Mouse (Mus musculus) embryonic facial prominence, embryonic 13.5 days (tissue): ENCODE results near the gene Pttg1. TPM values are rescaled to one million over a fixed set of nuclear protein-coding genes. Genes with fewer than 3 reads are reported as not detected.

Experiments used
- ATAC-seq: fragments of 200-750 bp; cut with Nextera tagmentation; 2 replicates; pipeline ENCODE4 v1.8.0; 2017; ENCODE audit warnings: low read depth; ENCODE audit not compliant: insufficient number of reproducible peaks, insufficient read depth, low FRiP score, low TSS enrichment
- H3K27ac ChIP-seq: fragments of 300-500 bp; sonication (generic); 2 replicates; pipeline ENCODE4 v1.5.1; 2015; ENCODE audit warnings: moderate library complexity, mild to moderate bottlenecking, inconsistent platforms
- H3K27me3 ChIP-seq: fragments of 300-500 bp; sonication (generic); 2 replicates; pipeline ENCODE4 v1.6.1; 2015; ENCODE audit warnings: mild to moderate bottlenecking, inconsistent platforms
- H3K36me3 ChIP-seq: fragments of 300-500 bp; sonication (generic); 2 replicates; pipeline ENCODE4 v1.6.1; 2015; ENCODE audit warnings: mild to moderate bottlenecking, inconsistent platforms
- H3K4me1 ChIP-seq: fragments of 300-500 bp; sonication (generic); 2 replicates; pipeline ENCODE4 v1.6.1; 2015; ENCODE audit warnings: inconsistent platforms
- H3K4me2 ChIP-seq: fragments of 300-500 bp; sonication (generic); 2 replicates; pipeline ENCODE4 v1.6.1; 2015; ENCODE audit warnings: moderate library complexity, mild to moderate bottlenecking, inconsistent platforms
- H3K4me3 ChIP-seq: fragments of 300-500 bp; sonication (generic); 2 replicates; pipeline ENCODE4 v1.5.1; 2015; ENCODE audit warnings: mild to moderate bottlenecking, inconsistent platforms
- H3K9ac ChIP-seq: fragments of 300-500 bp; sonication (generic); 2 replicates; pipeline ENCODE4 v1.6.1; 2015; ENCODE audit warnings: mild to moderate bottlenecking, inconsistent platforms
- H3K9me3 ChIP-seq: fragments of 300-500 bp; sonication (generic); 2 replicates; pipeline ENCODE4 v1.6.1; 2016; ENCODE audit warnings: inconsistent platforms
- WGBS: fragments of 180-500 bp; shearing (Covaris S2); methylation state at CpG from one replicate; pipeline ENCODE4 v1.1.7; 2015; ENCODE audit warnings: mixed read lengths; 5-methylcytosine and 5-hydroxymethylcytosine counted together
- microRNA counts: library from miRNA; unstranded; fragments of <30 nt; microRNA quantifications from one replicate; lab custom pipeline; 2016
- microRNA-seq: library from miRNA; unstranded; fragments of <30 nt; microRNA quantifications from one replicate; pipeline ENCODE4, GENCODE M21; 2016
- polyA plus RNA-seq: library from polyadenylated mRNA; unstranded; fragments of >200 nt; fragmentation: Nextera tagmentation; extraction: Ambion mirVana; gene quantifications from 2 replicates; pipeline ENCODE4 v1.2.1, GENCODE M21; 2015

Gene Pttg1
- polyA plus RNA-seq, 1 experiment from 2014 or later = 116 TPM

DNA sequence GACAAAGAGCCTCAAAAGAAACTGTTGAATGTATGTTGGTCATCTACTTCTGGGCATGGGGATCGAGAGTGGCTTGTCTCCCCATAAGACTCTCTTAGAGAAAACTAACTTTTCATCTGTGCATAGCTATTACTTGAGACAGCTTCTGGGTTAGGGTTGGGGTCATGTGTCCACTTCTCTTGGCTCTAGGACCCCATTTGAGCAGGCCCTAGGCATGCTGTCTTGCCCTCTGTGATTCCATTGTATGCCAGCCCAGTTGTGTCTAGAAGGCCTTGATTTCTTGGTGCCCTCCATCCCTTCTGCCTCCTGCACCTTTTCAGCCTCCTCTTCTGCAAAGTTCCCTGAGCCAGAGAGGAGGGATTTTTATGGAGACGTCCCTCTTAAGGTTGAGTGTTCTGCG is 54.2 kb downstream of the Pttg1 start:
- Histone ChIP-seq H3K4me1 (no peaks in the 10 kb centered on the region), H3K4me2 (no peak overlapping the region), H3K9me3 (no peaks in the 10 kb centered on the region), H3K27me3 (no peaks in the 10 kb centered on the region), H3K9ac (no peak overlapping the region), H3K4me3 (no peak overlapping the region), H3K36me3 (no peaks in the 10 kb centered on the region), H3K27ac (no peak overlapping the region)
- ATAC-seq = no peak
- WGBS = 90% methylated on average over 3 of the region's 3 CpGs

MicroRNAs within 50 kb of the gene (microRNA counts, 519-probe panel; counts per million panel counts)
- 3,237 counts per million, percentile 74 among the panel's probes with 10 or more counts for microRNA mmu-miR-146a (lab: Ali Mortazavi, UCI)

Small RNA genes lying within 50 kb of the gene (microRNA-seq; reads per million reads assigned to microRNA genes)
- 51.0 reads per million, percentile 45 among the genes with 10 or more reads in this experiment for gene Mir146

Other genes starting within 250 kb of the Pttg1 start
- 59.3 and 68.7 TPM in 2 replicates for gene Slu7, start 7.5 kb upstream of the Pttg1 start, polyA plus RNA-seq
- gene C1qtnf2, start 48.0 kb upstream of the Pttg1 start, polyA plus RNA-seq = 15.9 and 17.0 TPM in 2 replicates
- 13.7 and 14.2 TPM in 2 replicates for gene Ccnjl, start 102.5 kb upstream of the Pttg1 start, polyA plus RNA-seq
- gene 4933415A04Rik, start 160.8 kb upstream of the Pttg1 start, polyA plus RNA-seq = 3.5 and 4.2 TPM in 2 replicates
- gene Fabp6, start 175.3 kb upstream of the Pttg1 start, polyA plus RNA-seq = 26.5 TPM in 1 of 2 replicates, not detected in the other